Mouse (Mus musculus) gastrocnemius, adult 2 months (tissue): ENCODE measurements around the gene Myo5a. TPM values are rescaled to one million over a fixed set of nuclear protein-coding genes. Genes with fewer than 3 reads are reported as not detected.
"Not testable (repeated sequence)": the region's sequence is repeated elsewhere in the genome, so short reads cannot be mapped to it uniquely, and the experiment has no call there.

ENCODE experiments used
- DNase-seq: peaks from one replicate; pipeline ENCODE4 v3.0.0; 2022
- H3K27ac ChIP-seq: fragments of 200-600 bp; 2 replicates; pipeline ENCODE4 v1.8.1; 2022; ENCODE audit warnings: mild to moderate bottlenecking
- H3K4me3 ChIP-seq: fragments of 200-600 bp; 2 replicates; pipeline ENCODE4 v1.8.1; 2022; ENCODE audit warnings: mild to moderate bottlenecking, moderate library complexity
- CTCF ChIP-seq: fragments of 200-600 bp; IDR thresholded peaks from 2 replicates; pipeline ENCODE4 v1.8.1; 2022; ENCODE audit warnings: antibody characterized with exemption, mild to moderate bottlenecking, moderate library complexity
- intact Hi-C: fragments of 180-260 bp; cut with DNase I; formaldehyde crosslinking; loops from one replicate; pipeline ENCODE4 v1.15.1; 2025
- total RNA-seq, 2 experiments: library from RNA; stranded (reverse); gene quantifications; 2 replicates each; pipeline ENCODE4 v1.2.3; 2021

Myo5a gene
- total RNA-seq, 2 experiments from 2014 or later = 7.2 to 12.1 TPM

DNA sequence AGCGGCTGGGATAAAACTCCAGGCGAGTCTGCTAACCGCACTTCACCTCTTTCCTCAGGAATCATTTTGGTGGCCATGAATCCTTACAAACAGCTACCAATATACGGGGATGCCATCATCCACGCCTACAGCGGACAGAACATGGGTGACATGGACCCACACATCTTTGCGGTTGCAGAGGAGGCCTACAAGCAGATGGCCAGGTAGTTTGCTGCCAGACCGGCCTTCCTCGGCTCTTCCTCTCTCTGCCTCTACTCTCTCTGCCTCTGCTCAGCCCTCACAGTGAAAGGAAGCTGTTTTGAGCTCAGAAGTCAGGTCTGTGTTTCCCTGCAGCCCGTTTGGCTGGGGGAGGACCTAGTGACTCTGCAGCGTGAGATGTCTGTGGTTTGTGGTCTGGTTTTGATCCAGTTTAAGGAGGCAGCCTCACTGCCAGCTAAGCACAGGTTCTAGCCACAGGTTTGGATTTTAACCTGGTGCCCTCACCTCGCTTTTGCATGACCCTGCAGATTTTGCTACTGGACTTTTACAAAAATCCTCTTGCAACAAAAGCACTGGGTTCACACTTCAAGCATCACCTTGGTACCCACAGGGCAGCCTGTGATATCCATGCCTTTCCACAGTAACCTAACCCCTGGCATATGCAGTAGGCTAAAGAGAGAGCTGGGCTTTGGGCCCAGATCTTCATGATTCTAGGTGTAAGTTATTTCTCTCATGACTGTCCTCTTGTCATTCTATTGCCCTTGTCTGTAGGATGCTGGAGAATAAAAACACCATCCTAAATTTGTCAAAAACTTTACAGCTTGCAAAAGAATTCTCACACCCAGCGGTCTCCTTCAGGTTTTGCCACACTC lies 175.5 kb downstream of the Myo5a start:
- Histone ChIP-seq H3K27ac (no peak overlapping the region), H3K4me3 (no peak overlapping the region)
- no peak for DNase-seq
- intact Hi-C loops = no loop called here
- TF ChIP-seq CTCF = no peak

DNA sequence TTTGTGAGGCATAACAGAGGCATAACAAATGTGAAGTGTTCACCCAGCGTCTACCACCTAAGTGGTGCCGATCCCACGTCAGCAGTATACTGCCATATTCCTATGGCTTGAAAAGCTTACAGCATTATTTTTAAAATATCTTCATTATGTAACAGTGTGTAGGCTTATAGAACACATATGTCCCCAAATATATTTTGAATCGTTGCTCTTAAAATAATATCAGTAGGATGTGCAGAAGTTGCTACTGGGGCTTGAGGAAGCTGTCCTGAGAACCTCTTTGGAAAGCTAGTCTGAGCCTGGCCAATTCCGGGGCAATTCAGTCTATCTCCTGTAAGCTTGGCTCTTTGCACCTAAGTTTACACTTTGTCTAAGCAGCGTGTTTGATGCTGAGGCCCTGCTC lies 177.1 kb downstream of the Myo5a start:
- no peak for TF ChIP-seq CTCF
- DNase-seq = no peak
- intact Hi-C loops = no loop called here
- no peak overlapping the region for H3K4me3 ChIP-seq
- H3K27ac ChIP-seq = no peak overlapping the region

- Histone ChIP-seq H3K27ac (no peak overlapping the region), H3K4me3 (no peak overlapping the region)
- intact Hi-C loops = no loop called here
- DNase-seq = no peak
- TF ChIP-seq CTCF = no peak
Measured at GRCm38 (mm10) chr9:75248359-75248758, 177.5 kb downstream of the Myo5a start.

DNA sequence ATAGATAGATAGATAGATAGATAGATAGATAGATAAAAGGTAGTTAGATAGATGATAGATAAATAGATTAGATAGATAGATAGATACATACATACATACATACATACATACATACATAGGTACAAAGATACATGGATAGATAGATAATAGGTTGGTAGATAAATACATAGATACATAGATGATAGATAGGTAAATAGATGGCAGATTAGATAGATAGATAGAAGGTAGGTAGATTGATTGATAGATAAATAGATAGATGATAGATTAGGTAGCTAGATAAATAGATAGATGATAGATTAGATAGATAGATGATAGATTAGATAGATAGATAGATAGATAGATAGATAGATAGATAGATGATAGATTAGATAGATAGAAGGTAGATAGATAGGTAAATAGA lies 178.1 kb downstream of the Myo5a start:
- H3K27ac ChIP-seq = no peak overlapping the region
- no peak for DNase-seq
- no peak for TF ChIP-seq CTCF
- no peak overlapping the region for H3K4me3 ChIP-seq
- intact Hi-C loops = no loop called here

DNA sequence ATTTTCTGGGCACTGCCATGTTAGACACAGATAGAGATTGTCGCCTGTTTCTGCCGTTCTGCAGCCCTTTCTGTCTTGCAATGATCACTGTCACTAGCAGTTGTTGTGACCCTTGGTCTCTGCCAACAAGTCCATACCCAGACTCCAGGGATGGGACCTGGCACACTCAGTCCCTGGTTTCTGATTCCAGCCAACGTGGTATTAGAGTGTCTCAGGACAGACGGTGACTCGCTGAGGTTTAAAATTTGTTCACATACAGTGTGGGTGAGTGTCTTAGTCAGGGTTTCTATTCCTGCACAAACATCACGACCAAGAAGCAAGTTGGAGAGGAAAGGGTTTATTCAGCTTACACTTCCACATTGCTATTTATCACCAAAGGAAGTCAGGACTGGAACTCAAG lies 182.3 kb downstream of the Myo5a start:
- H3K27ac ChIP-seq = peak overlapping the region; percentile 95
- H3K4me3 ChIP-seq = peak overlapping the region; percentile 25; the same call in 1 of the 2 replicates
- intact Hi-C loops = not testable (repeated sequence)
- DNase-seq = peak; percentile 79

DNA sequence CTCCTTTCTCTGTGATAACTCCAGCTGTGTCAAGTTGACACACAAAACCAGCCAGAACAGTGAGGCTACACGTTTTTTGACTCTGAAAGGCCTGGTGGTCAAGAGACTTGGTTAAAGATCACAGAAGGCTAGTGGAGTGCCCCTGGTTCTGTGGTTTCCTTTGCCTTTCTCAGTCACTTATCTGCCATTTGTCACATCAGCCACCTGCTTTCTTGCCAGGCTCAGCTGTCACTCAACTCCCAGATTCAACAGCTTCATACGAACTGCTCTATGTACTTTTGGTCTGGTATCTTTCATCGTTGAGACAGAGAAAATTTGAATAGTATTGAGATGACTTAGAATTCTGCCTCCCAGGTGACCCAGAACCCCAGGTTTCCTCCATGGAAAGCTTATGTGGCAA lies 183.0 kb downstream of the Myo5a start:
- DNase-seq = peak; percentile 35

GRCm38 (mm10) chr9:75254196-75254955 lies 183.6 kb downstream of the Myo5a start:
- peak overlapping the region; percentile 95 for H3K27ac ChIP-seq
- TF ChIP-seq CTCF = no peak
- DNase-seq = peak; percentile 87
- peak overlapping the region; percentile 44 for H3K4me3 ChIP-seq
- intact Hi-C loops = loop anchor here (1.0 kb wide), 1 partner anchor 19 kb away; no protein-coding TSS in a partner anchor

More for the DNA sequence above, 183.0 kb downstream of the Myo5a start:
- Histone ChIP-seq H3K4me3 (peak overlapping the region; percentile 44), H3K27ac (peak overlapping the region; percentile 95)
- TF ChIP-seq CTCF = no peak
- intact Hi-C loops = loop anchor here (1.0 kb wide), 1 partner anchor 18 kb away; no protein-coding TSS in a partner anchor

DNA sequence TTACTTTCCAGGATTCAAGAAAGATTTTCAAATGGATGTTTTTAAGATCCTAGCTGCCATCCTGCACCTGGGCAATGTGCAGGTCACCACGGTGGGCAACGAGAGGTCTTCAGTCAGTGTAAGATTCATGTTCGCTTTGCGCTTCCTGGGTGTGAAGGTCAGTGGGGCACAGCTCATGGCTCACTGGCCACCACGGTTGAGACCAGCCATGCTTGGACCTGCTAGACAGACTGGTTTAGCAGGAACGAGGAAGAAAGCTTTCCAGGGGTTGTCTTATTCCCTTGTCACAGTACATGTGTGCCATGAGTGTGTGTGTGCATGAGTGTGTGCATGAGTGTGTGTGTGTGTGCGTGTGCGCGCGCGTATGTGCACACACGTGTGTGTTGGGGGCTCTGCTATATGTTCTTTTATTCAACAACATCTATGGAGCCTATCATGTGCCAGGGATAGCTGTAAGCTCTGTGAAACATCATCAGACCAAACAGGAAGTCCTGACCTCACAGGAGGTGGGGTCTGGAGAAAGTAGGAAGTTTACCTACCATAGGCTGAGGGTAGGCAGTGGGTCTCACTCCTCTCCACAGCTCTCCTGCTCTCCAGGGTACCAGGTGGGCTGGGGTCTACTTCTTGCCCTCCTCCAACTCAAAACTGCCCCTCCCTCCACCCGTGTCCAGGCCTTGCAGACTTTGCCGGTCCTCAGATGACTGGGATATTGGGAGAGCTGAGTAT lies 185.2 kb downstream of the Myo5a start:
- intact Hi-C loops = no loop called here
- DNase-seq = no peak
- no peak overlapping the region for H3K4me3 ChIP-seq
- TF ChIP-seq CTCF = no peak
- H3K27ac ChIP-seq = peak overlapping the region; percentile 67

DNA sequence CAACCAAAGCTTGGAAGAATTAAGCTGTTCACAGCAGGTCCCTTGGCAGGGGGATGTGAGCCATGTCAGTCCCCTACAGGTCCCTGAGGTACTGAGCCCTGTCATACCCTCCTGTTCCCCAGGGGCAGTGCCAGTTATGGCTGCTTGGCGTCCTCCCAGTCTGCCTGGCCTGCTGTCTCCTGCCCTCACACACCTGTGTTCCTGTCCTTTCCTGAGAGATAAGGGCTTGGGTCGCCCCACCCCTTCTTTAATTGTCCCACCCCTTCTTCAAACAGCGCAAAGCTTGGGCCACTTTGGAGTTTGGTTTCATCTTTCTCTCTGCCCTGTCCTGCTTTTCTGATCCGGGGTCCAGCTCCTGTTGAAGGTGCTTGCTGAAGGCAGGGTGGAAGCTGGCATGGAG lies 188.0 kb downstream of the Myo5a start:
- H3K27ac ChIP-seq = peak overlapping the region; percentile 67; the same call in 1 of the 2 replicates
- no peak overlapping the region for H3K4me3 ChIP-seq
- TF ChIP-seq CTCF = no peak
- DNase-seq = no peak
- intact Hi-C loops = no loop called here

GRCm38 (mm10) chr9:75259656-75260055 lies 188.8 kb downstream of the Myo5a start:
- intact Hi-C loops = loop anchor here (5.0 kb wide), 1 partner anchor 32 kb away; no protein-coding TSS in a partner anchor
- peak; percentile 48 for TF ChIP-seq CTCF
- DNase-seq = no peak
- Histone ChIP-seq H3K4me3 (no peak overlapping the region), H3K27ac (no peak overlapping the region)

DNA sequence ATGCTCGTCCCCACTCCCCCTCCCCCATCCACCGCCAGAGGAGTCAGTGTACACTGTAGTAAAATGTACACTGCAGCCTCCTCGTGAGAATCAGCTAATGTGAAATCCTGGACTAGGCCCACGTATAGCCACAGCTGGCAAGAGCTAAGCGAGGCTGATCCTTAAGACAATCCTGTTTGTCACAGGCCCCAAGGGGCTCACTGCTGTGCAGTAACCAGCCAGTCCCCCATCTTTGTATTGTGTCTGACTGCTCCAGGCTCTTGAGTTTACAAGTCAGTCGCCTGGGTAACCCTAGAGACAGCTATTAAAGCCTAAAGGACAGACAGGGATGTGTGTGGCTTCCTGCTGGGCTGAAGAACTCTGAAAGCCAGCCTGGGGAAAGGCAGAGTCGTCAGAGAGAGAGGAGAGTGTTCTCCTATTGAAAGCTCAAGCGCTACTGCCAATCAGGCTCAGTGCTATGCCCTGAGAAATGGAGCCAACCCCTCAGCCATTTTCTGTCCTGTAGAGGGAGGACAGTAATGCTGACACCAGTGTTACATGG lies 190.6 kb downstream of the Myo5a start:
- Histone ChIP-seq H3K27ac (no peak overlapping the region), H3K4me3 (no peak overlapping the region)
- intact Hi-C loops = loop anchor here (5.0 kb wide), 1 partner anchor 34 kb away; no protein-coding TSS in a partner anchor
- no peak for DNase-seq
- TF ChIP-seq CTCF = no peak

GRCm38 (mm10) chr9:75262235-75262826 lies 191.5 kb downstream of the Myo5a start:
- no peak for TF ChIP-seq CTCF
- Histone ChIP-seq H3K4me3 (no peak overlapping the region), H3K27ac (no peak overlapping the region)
- intact Hi-C loops = loop anchor here (5.0 kb wide), 1 partner anchor 35 kb away; no protein-coding TSS in a partner anchor
- no peak for DNase-seq
